Mouse (Mus musculus) olfactory bulb, adult 2 months (tissue): ENCODE results near the gene Clpb. TPM values are rescaled to one million over a fixed set of nuclear protein-coding genes. Genes with fewer than 3 reads are reported as not detected.

Experiments
- H3K27ac ChIP-seq: fragments of 200-500 bp; 2 replicates; pipeline ENCODE4 v1.5.1; 2012; ENCODE audit warnings: low read depth, low read length; ENCODE audit not compliant: insufficient read depth
- H3K4me1 ChIP-seq: fragments of 200-500 bp; 2 replicates; pipeline ENCODE4 v1.6.1; 2012; ENCODE audit warnings: low read length; ENCODE audit not compliant: control insufficient read depth, insufficient read depth
- H3K4me3 ChIP-seq: fragments of 200-500 bp; 2 replicates; pipeline ENCODE4 v1.5.1; 2012; ENCODE audit warnings: mild to moderate bottlenecking, low read depth, low read length, moderate library complexity; ENCODE audit not compliant: insufficient read depth
- CTCF ChIP-seq: fragments of 200-500 bp; IDR thresholded peaks from 2 replicates; pipeline ENCODE4 v1.5.1; 2012; ENCODE audit warnings: low read depth, mild to moderate bottlenecking, low read length, moderate library complexity; ENCODE audit not compliant: insufficient read depth
- POLR2A ChIP-seq: fragments of 200-500 bp; IDR thresholded peaks from 2 replicates; pipeline ENCODE4 v1.6.1; 2012; ENCODE audit warnings: mild to moderate bottlenecking, low read depth, low read length, moderate library complexity; ENCODE audit not compliant: insufficient read depth
- WGBS: fragments of 180-500 bp; shearing (Covaris S2); methylation state at CpG from one replicate; pipeline ENCODE4 v1.1.7; 2018; 5-methylcytosine and 5-hydroxymethylcytosine counted together
- polyA plus RNA-seq: library from polyadenylated mRNA; stranded (reverse); fragments of >200 nt; gene quantifications from 2 replicates; pipeline ENCODE4 v1.2.4, GENCODE M21; 2012; ENCODE audit warnings: low replicate concordance; ENCODE audit not compliant: missing spikeins, insufficient read depth, insufficient read length

The Clpb gene
- polyA plus RNA-seq, 1 experiment = not detected

DNA sequence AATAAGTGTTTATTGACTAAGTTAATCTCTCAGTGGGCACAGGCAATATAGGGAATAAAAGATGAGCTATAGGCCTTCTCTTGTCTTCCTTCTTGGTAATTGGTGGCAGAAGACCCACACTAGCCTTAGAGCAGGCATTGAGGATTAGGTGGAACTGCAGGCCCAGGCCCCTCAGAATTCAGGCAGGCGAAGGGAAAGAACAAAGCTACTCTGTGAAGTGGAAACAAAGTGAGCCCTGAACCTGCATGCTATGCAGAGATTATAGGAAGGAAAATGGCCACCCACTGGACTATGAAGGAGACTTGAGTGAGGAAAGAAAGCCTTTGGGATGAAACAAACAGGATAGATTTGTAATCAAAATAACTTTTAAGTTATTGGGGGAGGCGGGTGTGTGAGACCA lies 69.6 kb downstream of the Clpb start:
- WGBS = 85% methylated on average over 2 of the region's 2 CpGs
- TF ChIP-seq CTCF (no peak), POLR2A (no peak)
- Histone ChIP-seq H3K4me1 (no peaks in the 10 kb centered on the region), H3K27ac (no peak overlapping the region), H3K4me3 (no peak overlapping the region)

DNA sequence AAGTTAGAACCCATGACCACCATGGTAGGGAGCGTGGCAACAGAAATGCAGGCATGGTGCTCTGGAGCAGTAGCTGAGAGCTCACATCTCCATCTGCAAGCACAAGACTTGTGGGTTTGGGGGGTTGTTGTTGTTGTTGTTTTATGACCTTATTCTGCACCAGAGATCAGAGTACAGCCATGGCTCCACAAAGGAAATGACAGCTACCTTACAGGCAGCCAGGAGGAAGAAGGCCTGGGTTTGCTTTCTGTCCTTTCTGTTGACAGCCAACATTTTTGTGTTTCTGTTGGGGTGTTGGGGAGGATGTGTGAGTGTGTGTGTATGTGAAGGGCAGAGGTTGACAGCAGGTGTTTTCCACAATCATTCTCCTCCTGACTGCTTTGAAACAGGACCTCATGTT lies 71.9 kb downstream of the Clpb start:
- TF ChIP-seq POLR2A (no peak), CTCF (no peak)
- H3K4me1 ChIP-seq = peaks cover 8% of the 10 kb centered on the region
- no peak overlapping the region; the same call in 1 of the 2 replicates for H3K27ac ChIP-seq
- H3K4me3 ChIP-seq = no peak overlapping the region
- WGBS = 100% methylated on average over 1 of the region's 1 CpGs

DNA sequence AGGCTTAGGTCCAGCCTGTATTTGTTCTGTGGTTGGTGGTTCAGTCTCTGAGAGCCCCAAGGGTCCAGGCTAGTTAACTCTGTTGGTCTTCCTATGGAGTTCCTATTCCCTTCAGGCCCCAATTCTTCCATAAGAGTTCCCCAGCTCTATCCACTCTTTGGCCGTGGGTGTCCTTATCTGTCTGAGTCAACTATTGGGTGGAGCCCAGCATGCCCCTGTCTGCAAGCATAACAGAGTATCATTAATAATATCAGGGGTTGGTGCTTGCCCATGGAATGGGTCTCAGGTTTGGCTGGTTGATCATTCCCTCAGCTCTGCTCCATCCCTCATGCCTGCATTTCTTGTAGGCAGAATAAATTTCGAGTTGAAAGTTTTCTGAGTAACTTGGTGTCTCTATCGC lies 74.3 kb downstream of the Clpb start:
- Histone ChIP-seq H3K27ac (no peak overlapping the region), H3K4me3 (no peak overlapping the region), H3K4me1 (peaks cover 8% of the 10 kb centered on the region)
- 58% methylated on average over 3 of the region's 3 CpGs for WGBS
- TF ChIP-seq POLR2A = no peak
- TF ChIP-seq CTCF = no peak

DNA sequence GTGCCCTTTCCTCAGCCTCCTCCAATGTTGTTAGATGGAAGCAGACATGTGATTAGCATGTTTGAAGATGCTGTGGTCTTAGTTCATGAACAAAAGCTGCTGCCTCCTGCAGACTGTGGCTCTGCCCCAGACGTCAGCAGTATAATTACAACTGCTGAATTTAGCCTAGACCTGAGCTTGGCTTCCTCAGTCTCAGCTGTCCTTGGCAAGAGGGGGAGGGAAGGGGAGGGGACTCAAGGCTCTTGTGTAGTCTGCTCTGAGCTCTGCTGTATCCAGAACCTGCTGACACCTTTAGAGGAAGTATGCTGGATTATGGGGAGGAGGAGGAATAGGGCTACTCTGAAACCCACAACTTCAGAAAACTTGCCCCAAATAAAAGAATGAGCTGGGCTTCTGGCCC lies 76.2 kb downstream of the Clpb start:
- WGBS = 0% methylated on average over 1 of the region's 1 CpGs
- TF ChIP-seq CTCF (no peak), POLR2A (no peak)

DNA sequence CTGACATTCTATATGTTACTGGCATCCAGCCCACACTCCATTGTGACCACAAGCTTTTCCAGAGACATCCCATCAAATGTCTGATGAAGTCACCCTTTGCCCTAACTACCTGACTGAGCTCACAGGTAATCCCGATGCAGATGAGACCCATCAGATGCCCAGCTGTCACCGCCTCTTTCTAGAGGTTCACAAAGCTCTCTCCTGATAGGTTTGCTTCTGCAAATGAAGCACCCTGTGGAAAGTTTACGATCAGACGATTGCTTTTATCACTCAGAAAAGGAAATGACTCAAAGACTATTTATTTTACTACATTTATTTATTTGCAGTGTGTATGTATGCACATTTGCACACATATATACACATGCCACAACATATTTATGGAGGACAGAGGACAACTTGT lies 80.1 kb downstream of the Clpb start:
- WGBS = 91% methylated on average over 4 of the region's 4 CpGs
- Histone ChIP-seq H3K4me3 (no peak overlapping the region), H3K27ac (no peak overlapping the region), H3K4me1 (peaks cover 8% of the 10 kb centered on the region)
- no peak for TF ChIP-seq CTCF
- TF ChIP-seq POLR2A = no peak

More for the DNA sequence above, 76.2 kb downstream of the Clpb start:
- peak overlapping the region; percentile 88 for H3K27ac ChIP-seq
- H3K4me1 ChIP-seq = peaks cover 8% of the 10 kb centered on the region
- H3K4me3 ChIP-seq = no peak overlapping the region

DNA sequence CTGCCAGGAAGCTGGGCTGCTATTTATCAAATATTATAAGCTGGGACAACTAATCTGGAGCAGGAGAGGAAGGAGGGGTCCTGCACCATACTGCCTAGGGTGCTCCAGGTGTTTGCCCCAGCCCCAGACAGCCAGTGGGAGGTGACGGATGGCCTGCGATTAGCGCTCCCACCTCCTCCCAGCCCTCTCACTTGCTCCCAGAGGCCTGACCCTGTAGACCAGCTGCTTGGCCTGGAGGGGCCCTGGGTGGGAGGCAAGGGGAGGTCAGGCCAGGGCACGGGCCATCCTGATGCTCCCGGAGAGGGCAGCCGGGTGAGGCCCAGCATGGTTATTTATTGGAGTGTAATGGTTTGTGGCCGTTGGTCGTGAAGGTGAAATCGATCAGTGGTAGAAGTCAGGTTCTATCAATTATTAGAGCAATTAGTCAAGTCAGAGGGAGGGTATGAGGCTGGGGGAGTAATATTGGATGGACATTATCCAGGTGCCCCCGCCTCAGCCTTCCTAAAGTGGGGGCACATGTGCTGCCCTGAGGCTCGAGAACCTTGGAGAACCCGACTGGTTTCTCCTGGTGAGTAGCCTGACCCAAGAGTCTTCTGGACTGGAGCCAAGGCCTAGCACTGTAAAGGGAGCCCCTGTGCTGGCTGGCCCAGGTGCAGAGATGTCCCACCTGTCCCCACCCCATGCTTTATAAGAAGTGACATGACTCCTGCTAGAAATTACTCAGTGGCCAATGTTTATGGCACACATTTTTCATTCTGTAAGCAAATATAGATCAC lies 83.3 kb downstream of the Clpb start:
- TF ChIP-seq POLR2A = no peak
- TF ChIP-seq CTCF = no peak
- Histone ChIP-seq H3K4me3 (no peak overlapping the region), H3K4me1 (no peaks in the 10 kb centered on the region; the same call in 1 of the 2 replicates), H3K27ac (no peak overlapping the region)
- WGBS = 90% methylated on average over 12 of the region's 12 CpGs

DNA sequence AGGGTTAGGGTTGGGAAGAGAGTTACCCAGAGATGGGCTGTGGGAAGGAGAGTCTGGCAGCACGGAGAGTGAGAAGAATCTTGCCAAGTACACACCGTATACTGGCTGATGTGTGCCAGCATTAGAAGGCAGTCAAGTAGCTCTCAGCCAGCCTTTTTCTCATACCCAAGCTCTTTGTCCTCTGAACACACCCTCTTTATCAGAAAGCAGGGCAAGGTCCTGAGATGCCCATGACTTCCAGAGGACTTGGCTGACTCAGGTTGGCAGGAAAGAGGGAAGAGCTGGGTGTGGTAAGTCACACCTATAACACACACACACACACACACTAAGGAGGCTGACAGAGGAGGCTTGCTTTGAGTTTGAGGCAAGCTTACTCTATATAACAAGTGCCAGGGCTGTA lies 86.8 kb downstream of the Clpb start:
- H3K27ac ChIP-seq = no peak overlapping the region
- H3K4me3 ChIP-seq = no peak overlapping the region
- WGBS = 45% methylated on average over 2 of the region's 2 CpGs
- TF ChIP-seq POLR2A = no peak
- no peak for TF ChIP-seq CTCF
- no peaks in the 10 kb centered on the region; the same call in 1 of the 2 replicates for H3K4me1 ChIP-seq

DNA sequence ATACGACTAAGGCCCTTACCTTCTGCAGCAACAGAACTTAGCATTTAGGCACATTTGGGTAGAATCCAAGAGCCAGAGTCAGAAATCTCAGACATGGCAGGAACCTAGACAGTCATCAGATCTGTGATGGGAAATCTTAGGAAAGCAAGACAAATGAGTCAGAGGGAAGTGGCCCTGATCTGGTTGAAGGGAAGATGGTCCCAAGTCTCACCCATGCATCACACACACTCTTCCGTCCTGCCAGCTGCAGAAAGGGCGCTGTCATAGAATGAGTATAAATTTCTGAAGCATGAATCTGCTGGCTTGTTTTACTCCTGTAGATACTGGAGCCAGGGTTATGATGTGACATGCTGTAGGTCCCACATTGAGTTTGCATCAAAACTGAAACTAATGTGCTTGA lies 88.9 kb downstream of the Clpb start:
- no peak overlapping the region for H3K27ac ChIP-seq
- no peak for TF ChIP-seq CTCF
- no peak for TF ChIP-seq POLR2A
- WGBS = 97% methylated on average over 3 of the region's 3 CpGs
- H3K4me3 ChIP-seq = no peak overlapping the region
- H3K4me1 ChIP-seq = no peaks in the 10 kb centered on the region

DNA sequence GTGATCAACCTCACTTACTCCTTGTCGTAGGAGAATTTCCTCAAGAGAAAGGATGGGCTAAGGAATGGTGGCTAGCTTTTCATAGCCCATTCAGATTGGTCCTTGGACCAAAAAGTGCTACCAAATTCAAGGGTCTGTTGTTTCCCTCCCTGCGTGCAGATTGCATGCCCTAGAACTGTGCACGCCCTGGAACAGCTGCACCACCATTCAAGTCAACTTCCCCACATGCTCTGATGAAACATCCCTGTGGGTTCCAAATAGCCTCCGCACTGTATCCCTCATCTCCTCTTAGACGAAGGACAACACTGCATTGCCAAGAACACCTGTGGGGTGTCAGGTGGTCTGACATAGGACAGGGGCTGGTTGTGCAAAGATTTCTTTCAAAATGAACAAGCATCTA lies 90.1 kb downstream of the Clpb start:
- Histone ChIP-seq H3K4me3 (no peak overlapping the region), H3K4me1 (no peaks in the 10 kb centered on the region), H3K27ac (no peak overlapping the region)
- WGBS = 95% methylated on average over 5 of the region's 5 CpGs
- TF ChIP-seq CTCF (no peak), POLR2A (no peak)
